Mouse (Mus musculus) forebrain, embryonic 13.5 days (tissue): ENCODE data around the gene Gtsf1. TPM values are rescaled to one million over a fixed set of nuclear protein-coding genes. Genes with fewer than 3 reads are reported as not detected.
"Not testable (repeated sequence)": the region's sequence is repeated elsewhere in the genome, so short reads cannot be mapped to it uniquely, and the experiment has no call there.

Experiments
- ATAC-seq: fragments of 200-750 bp; cut with Nextera tagmentation; 2 replicates; pipeline ENCODE4 v1.8.0; 2017
- H3K27ac ChIP-seq: fragments of 300-500 bp; sonication (generic); 2 replicates; pipeline ENCODE4 v1.5.1; 2015; ENCODE audit warnings: inconsistent platforms, mild to moderate bottlenecking, moderate library complexity
- H3K27me3 ChIP-seq: fragments of 300-500 bp; sonication (generic); 2 replicates; pipeline ENCODE4 v1.6.1; 2015; ENCODE audit warnings: mild to moderate bottlenecking, inconsistent platforms
- H3K36me3 ChIP-seq: fragments of 300-500 bp; sonication (generic); 2 replicates; pipeline ENCODE4 v1.6.1; 2015; ENCODE audit warnings: mild to moderate bottlenecking, inconsistent platforms; ENCODE audit not compliant: poor library complexity, severe bottlenecking
- H3K4me1 ChIP-seq: fragments of 300-500 bp; sonication (generic); 2 replicates; pipeline ENCODE4 v1.6.1; 2015; ENCODE audit warnings: inconsistent platforms
- H3K4me2 ChIP-seq: fragments of 300-500 bp; sonication (generic); 2 replicates; pipeline ENCODE4 v1.6.1; 2015; ENCODE audit warnings: inconsistent platforms, mild to moderate bottlenecking, moderate library complexity
- H3K4me3 ChIP-seq: fragments of 300-500 bp; sonication (generic); 2 replicates; pipeline ENCODE4 v1.5.1; 2015; ENCODE audit warnings: mild to moderate bottlenecking, inconsistent platforms
- H3K9ac ChIP-seq: fragments of 300-500 bp; sonication (generic); 2 replicates; pipeline ENCODE4 v1.6.1; 2015; ENCODE audit warnings: mild to moderate bottlenecking, inconsistent platforms
- H3K9me3 ChIP-seq: fragments of 300-500 bp; sonication (generic); replicated peaks from 2 replicates; pipeline ENCODE4 v1.6.1; 2016; ENCODE audit warnings: inconsistent platforms
- WGBS: fragments of 180-500 bp; shearing (Covaris S2); methylation state at CpG from one replicate; pipeline ENCODE4 v1.1.7; 2015; 5-methylcytosine and 5-hydroxymethylcytosine counted together
- polyA plus RNA-seq: library from polyadenylated mRNA; unstranded; fragments of >200 nt; fragmentation: Nextera tagmentation; extraction: Ambion mirVana; gene quantifications from 2 replicates; pipeline ENCODE4 v1.2.1, GENCODE M21; 2015

Gtsf1 gene
- polyA plus RNA-seq, 1 experiment from 2014 or later, result not detected

- H3K4me2 ChIP-seq, H3K27ac ChIP-seq, H3K36me3 ChIP-seq, H3K27me3 ChIP-seq, H3K9ac ChIP-seq, H3K4me3 ChIP-seq, H3K4me1 ChIP-seq, H3K9me3 ChIP-seq, ATAC-seq: not testable (repeated sequence)
- 90% methylated on average over 3 of the region's 3 CpGs for WGBS
Observed at GRCm38 (mm10) chr15:103405586-103405985, 24.7 kb downstream of the Gtsf1 start.

GRCm38 (mm10) chr15:103401361-103401760, 28.9 kb downstream of the Gtsf1 start:
- Histone ChIP-seq H3K4me2 (no peak overlapping the region), H3K9ac (no peak overlapping the region), H3K27me3 (no peaks in the 10 kb centered on the region), H3K9me3 (no peaks in the 10 kb centered on the region), H3K27ac (no peak overlapping the region), H3K4me3 (no peak overlapping the region), H3K36me3 (no peaks in the 10 kb centered on the region), H3K4me1 (no peaks in the 10 kb centered on the region)
- 93% methylated on average over 5 of the region's 5 CpGs for WGBS
- ATAC-seq, result no peak

DNA sequence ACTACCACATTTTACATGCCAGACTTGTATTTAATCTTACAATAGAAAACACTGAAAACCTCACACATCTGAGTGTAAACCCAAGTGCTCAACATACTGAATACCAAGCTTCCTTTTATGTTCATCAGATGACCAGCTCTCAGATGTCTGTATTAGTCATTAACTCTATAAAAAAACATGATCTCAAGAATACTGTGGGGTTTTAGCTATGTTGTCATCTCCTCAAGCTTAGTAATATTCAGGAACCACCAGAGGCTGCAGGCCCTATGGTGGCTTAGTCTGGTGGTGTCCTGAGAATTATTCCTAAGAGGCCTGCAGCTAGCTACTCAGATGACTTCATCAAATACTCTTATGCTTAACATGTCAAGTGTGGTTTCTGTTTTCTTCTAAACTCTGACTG, 36.7 kb downstream of the Gtsf1 start:
- Histone ChIP-seq H3K4me2 (no peak overlapping the region), H3K27ac (no peak overlapping the region), H3K27me3 (no peaks in the 10 kb centered on the region), H3K36me3 (no peaks in the 10 kb centered on the region), H3K9ac (no peak overlapping the region), H3K4me3 (no peak overlapping the region), H3K4me1 (no peaks in the 10 kb centered on the region), H3K9me3 (no peaks in the 10 kb centered on the region)
- ATAC-seq, result no peak

DNA sequence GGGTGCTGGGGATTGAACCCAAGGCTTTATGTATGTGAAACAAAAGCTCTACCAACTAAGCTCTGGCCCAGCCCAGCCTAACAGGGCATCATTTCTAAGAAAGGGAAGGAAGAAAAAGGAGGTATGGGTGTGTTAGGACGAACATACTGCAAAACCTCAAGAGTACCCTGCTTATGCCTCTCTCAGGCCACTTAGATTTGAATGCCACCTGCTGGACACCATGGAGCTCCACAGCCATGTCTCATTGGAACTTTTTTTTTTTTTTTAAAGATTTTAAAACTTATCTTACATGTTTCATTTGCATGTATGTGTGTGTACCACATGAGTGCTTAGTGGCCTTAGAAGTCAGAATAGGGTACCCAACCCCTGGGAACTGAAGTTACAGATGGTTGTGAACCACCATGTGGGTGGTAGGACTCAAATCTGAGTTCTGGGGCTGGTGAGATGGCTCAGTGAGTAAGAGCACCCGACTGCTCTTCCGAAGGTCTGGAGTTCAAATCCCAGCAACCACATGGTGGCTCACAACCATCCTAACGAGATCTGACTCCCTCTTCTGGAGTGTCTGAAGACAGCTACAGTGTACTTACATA, 41.6 kb downstream of the Gtsf1 start:
- no peak overlapping the region for H3K9ac ChIP-seq
- H3K4me1 ChIP-seq, result no peaks in the 10 kb centered on the region
- no peaks in the 10 kb centered on the region for H3K27me3 ChIP-seq
- H3K4me3 ChIP-seq, result no peak overlapping the region
- 60% methylated on average over 4 of the region's 4 CpGs for WGBS
- ATAC-seq, result no peak
- H3K4me2 ChIP-seq, result no peak overlapping the region
- no peaks in the 10 kb centered on the region for H3K36me3 ChIP-seq
- no peak overlapping the region for H3K27ac ChIP-seq
- H3K9me3 ChIP-seq, result no peaks in the 10 kb centered on the region

DNA sequence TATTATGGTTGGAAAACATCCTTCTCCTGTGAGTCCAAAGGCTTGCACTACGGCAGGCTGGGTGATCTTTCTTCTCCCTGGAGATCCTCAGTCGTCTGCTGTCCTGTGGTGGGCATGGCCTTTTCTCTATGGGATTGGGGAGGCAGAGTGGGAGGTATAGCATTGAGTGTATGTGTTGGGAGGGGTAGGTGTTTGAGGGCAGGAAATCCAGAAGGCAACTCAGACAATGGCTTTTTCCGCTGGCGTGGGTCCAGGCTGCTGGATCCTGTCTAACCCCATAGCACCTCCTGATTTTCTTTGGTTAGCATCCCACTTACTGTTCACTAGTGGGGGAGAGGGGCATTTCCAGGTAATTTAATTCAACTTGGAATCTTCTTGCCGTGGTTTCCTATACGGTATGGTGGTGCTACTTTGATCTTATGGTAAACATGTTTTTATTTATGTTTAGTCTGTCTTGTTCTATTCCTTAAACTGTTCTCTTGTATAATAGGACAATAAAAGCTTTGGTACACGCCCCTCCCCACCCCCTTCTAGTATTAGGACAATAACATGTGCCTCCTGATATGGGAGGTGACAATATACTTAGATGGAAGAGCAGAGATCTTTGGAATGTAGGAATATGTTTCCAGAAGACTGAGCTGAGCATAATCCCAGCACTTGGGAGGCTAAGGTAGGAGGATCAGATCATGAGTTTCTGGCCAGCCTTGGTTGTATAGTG, 46.3 kb downstream of the Gtsf1 start:
- H3K9ac ChIP-seq, result no peak overlapping the region
- ATAC-seq, result no peak
- H3K4me3 ChIP-seq, result no peak overlapping the region
- no peaks in the 10 kb centered on the region for H3K36me3 ChIP-seq
- no peak overlapping the region for H3K27ac ChIP-seq
- H3K9me3 ChIP-seq, result no peaks in the 10 kb centered on the region
- no peaks in the 10 kb centered on the region for H3K4me1 ChIP-seq
- H3K4me2 ChIP-seq, result no peak overlapping the region
- no peaks in the 10 kb centered on the region for H3K27me3 ChIP-seq
- WGBS, result 76% methylated on average over 7 of the region's 7 CpGs

- Histone ChIP-seq H3K27ac (no peak overlapping the region), H3K9me3 (no peaks in the 10 kb centered on the region), H3K4me3 (no peak overlapping the region), H3K36me3 (no peaks in the 10 kb centered on the region), H3K9ac (no peak overlapping the region), H3K4me2 (no peak overlapping the region), H3K27me3 (no peaks in the 10 kb centered on the region), H3K4me1 (0 out of 2 replicates have a peak, but pooled peaks cover 4% of the 10 kb centered on the region)
- ATAC-seq, result no peak
- WGBS, result 47% methylated on average over 5 of the region's 5 CpGs
Observed at GRCm38 (mm10) chr15:103382795-103383406, 47.4 kb downstream of the Gtsf1 start.

DNA sequence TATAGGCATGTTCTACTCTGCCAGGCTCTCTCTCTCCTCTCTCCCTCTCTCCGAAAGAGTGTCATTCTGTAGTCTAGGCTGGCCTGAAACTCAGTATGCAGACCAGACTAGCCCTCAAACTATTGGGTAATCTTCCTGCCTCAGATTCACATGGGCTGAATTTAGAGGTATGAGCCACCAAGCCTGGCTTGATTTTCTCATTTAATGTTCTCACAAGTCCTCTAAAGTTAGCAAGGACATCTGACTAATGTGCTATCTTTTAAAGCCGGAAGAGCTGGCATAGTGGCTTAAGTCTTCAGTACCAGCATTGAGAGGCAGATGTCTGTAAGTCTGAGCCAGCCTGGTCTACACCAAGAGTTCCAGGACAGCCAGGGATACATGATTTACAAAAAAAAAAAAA, 48.2 kb downstream of the Gtsf1 start:
- Histone ChIP-seq H3K9ac (no peak overlapping the region), H3K27me3 (no peaks in the 10 kb centered on the region), H3K36me3 (no peaks in the 10 kb centered on the region), H3K4me3 (no peak overlapping the region), H3K4me2 (no peak overlapping the region), H3K9me3 (no peaks in the 10 kb centered on the region), H3K27ac (no peak overlapping the region), H3K4me1 (0 out of 2 replicates have a peak, but pooled peaks cover 4% of the 10 kb centered on the region)
- WGBS, result 90% methylated on average over 2 of the region's 2 CpGs
- ATAC-seq, result no peak

- H3K9ac ChIP-seq, result no peak overlapping the region
- H3K36me3 ChIP-seq, result no peaks in the 10 kb centered on the region
- H3K27ac ChIP-seq, result no peak overlapping the region
- 0 out of 2 replicates have a peak, but pooled peaks cover 4% of the 10 kb centered on the region for H3K4me1 ChIP-seq
- no peaks in the 10 kb centered on the region for H3K9me3 ChIP-seq
- H3K4me2 ChIP-seq, result no peak overlapping the region
- no peak overlapping the region for H3K4me3 ChIP-seq
- 45% methylated on average over 3 of the region's 3 CpGs for WGBS
- ATAC-seq, result no peak
- no peaks in the 10 kb centered on the region for H3K27me3 ChIP-seq
Observed at GRCm38 (mm10) chr15:103378665-103379356, 51.5 kb downstream of the Gtsf1 start.

- Histone ChIP-seq H3K27me3 (no peaks in the 10 kb centered on the region), H3K9me3 (no peaks in the 10 kb centered on the region), H3K27ac (no peak overlapping the region), H3K36me3 (no peaks in the 10 kb centered on the region), H3K4me2 (no peak overlapping the region), H3K4me3 (no peak overlapping the region), H3K9ac (no peak overlapping the region), H3K4me1 (0 out of 2 replicates have a peak, but pooled peaks cover 4% of the 10 kb centered on the region)
- ATAC-seq, result no peak
- 71% methylated on average over 3 of the region's 3 CpGs for WGBS
Observed at GRCm38 (mm10) chr15:103377752-103378664, 52.3 kb downstream of the Gtsf1 start.

GRCm38 (mm10) chr15:103376837-103377269, 53.4 kb downstream of the Gtsf1 start:
- H3K4me2 ChIP-seq, result no peak overlapping the region
- H3K9ac ChIP-seq, result no peak overlapping the region
- no peak for ATAC-seq
- 0 out of 2 replicates have a peak, but pooled peaks cover 4% of the 10 kb centered on the region for H3K4me1 ChIP-seq
- no peaks in the 10 kb centered on the region for H3K9me3 ChIP-seq
- no peaks in the 10 kb centered on the region for H3K36me3 ChIP-seq
- WGBS, result 74% methylated on average over 8 of the region's 8 CpGs
- H3K27ac ChIP-seq, result no peak overlapping the region
- no peak overlapping the region for H3K4me3 ChIP-seq
- H3K27me3 ChIP-seq, result no peaks in the 10 kb centered on the region

- no peaks in the 10 kb centered on the region for H3K9me3 ChIP-seq
- no peak overlapping the region for H3K4me2 ChIP-seq
- H3K27me3 ChIP-seq, result no peaks in the 10 kb centered on the region
- H3K36me3 ChIP-seq, result no peaks in the 10 kb centered on the region
- no peak overlapping the region for H3K4me3 ChIP-seq
- no peak overlapping the region for H3K27ac ChIP-seq
- H3K9ac ChIP-seq, result no peak overlapping the region
- ATAC-seq, result no peak
- 0 out of 2 replicates have a peak, but pooled peaks cover 4% of the 10 kb centered on the region for H3K4me1 ChIP-seq
- 80% methylated on average over 4 of the region's 4 CpGs for WGBS
Observed at GRCm38 (mm10) chr15:103375112-103375800, 55.0 kb downstream of the Gtsf1 start.
